Mouse (Mus musculus): Measurements from ENCODE around the gene Chrna1. TPM values are rescaled to one million over a fixed set of nuclear protein-coding genes. Genes with fewer than 3 reads are reported as not detected.
A peak's percentile ranks its signal among the peaks of the same experiment; 100 is the strongest.

Gene Chrna1
- polyA plus RNA-seq, 1 experiment from 2014 or later, result 0.32 TPM

DNA sequence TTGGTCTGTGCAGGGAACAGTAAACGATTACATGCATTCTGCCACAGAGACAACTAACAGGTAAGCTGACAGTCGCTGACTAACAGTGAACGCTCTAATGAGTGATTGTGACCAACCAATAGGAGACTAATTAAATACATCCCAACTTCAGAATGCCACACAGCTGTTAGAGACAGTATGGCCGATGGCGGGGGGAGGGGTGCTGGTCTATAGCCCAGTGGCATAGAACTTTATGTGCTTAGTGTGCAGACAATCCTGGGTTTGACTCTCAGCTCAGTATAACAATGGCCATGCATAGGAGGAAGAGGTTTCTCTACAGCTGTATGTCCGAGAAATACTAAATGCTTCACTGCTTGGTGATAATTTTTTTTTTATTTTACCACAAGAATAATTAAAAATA is 57.8 kb downstream of the Chrna1 start:
- H3K4me3 ChIP-seq (replicated peaks; ENCODE audit: low read length), result no peak overlapping the region
- H3K27ac ChIP-seq, result 0 out of 2 replicates have a peak overlapping the region, but pooled peaks have one; percentile 20
- DNase-seq (ENCODE audit: low spot score), result no peak
- H3K9me3 ChIP-seq (ENCODE audit: control insufficient read depth, low read length), result no peaks in the 10 kb centered on the region
- ATAC-seq (ENCODE audit: low FRiP score), result no peak
- no peaks in the 10 kb centered on the region for H3K27me3 ChIP-seq (ENCODE audit: control insufficient read depth, insufficient read depth, low read length)
- 70% methylated on average over 6 of the region's 6 CpGs for WGBS
- no peak overlapping the region for H3K4me2 ChIP-seq (replicated peaks)
- H3K36me3 ChIP-seq (replicated peaks; ENCODE audit: control insufficient read depth, insufficient read depth), result no peaks in the 10 kb centered on the region
- H3K9ac ChIP-seq, result no peak overlapping the region
- peaks cover 4% of the 10 kb centered on the region; the same call in 1 of the 2 replicates for H3K4me1 ChIP-seq (replicated peaks; ENCODE audit: control insufficient read depth, insufficient read depth, low read length)

DNA sequence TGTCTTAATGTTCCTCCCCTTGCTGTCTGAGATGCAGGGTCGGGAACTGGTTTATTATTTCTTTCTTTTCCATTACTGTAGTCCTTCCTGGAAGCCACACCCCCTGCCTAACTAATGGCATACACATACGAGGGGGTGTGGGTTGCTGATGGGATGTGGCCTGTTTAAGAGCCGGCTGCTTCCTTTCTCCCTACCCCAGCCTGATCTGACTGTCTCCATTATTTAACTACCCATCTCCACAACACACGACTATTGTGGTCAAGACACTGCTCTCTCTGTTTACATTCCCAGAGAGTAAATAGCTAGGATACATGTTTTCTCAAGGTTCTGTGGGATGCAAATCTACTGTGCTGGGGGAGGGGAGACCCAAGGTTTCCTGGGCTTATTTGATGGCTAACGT is 58.4 kb downstream of the Chrna1 start:
- ATAC-seq (ENCODE audit: low FRiP score), result no peak
- H3K4me1 ChIP-seq (replicated peaks; ENCODE audit: control insufficient read depth, insufficient read depth, low read length), result peaks cover 4% of the 10 kb centered on the region; the same call in 1 of the 2 replicates
- no peaks in the 10 kb centered on the region for H3K36me3 ChIP-seq (replicated peaks; ENCODE audit: control insufficient read depth, insufficient read depth)
- H3K27ac ChIP-seq, result no peak overlapping the region
- no peaks in the 10 kb centered on the region for H3K27me3 ChIP-seq (ENCODE audit: control insufficient read depth, insufficient read depth, low read length)
- DNase-seq (ENCODE audit: low spot score), result no peak
- H3K9me3 ChIP-seq (ENCODE audit: control insufficient read depth, low read length), result no peaks in the 10 kb centered on the region
- H3K4me3 ChIP-seq (replicated peaks; ENCODE audit: low read length), result no peak overlapping the region
- no peak overlapping the region for H3K9ac ChIP-seq
- H3K4me2 ChIP-seq (replicated peaks), result no peak overlapping the region
- 32% methylated on average over 5 of the region's 5 CpGs for WGBS

DNA sequence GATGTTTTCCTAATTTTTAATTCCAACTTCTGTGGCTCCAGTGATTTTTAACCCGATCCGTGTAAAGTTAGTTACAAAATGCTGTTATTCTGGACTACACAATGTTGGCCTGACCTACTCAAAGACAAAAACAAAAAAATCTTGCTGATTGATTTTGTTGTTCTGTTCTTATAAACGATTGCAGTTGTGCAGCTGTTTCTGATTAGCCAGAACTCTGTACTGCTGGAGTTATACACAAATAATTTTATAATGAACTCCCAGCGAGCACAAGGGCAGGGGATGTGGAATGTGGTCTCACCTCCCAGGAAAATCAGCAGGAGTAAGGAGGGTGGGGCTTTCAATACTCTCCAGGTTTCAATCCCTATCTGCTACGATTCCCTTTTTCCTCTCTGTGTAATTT is 61.2 kb downstream of the Chrna1 start:
- DNase-seq (ENCODE audit: low spot score), result no peak
- ATAC-seq (ENCODE audit: low FRiP score), result no peak
- H3K27ac ChIP-seq, result no peak overlapping the region
- no peak overlapping the region for H3K9ac ChIP-seq
- H3K4me3 ChIP-seq (replicated peaks; ENCODE audit: low read length), result no peak overlapping the region
- no peaks in the 10 kb centered on the region for H3K36me3 ChIP-seq (replicated peaks; ENCODE audit: control insufficient read depth, insufficient read depth)
- H3K27me3 ChIP-seq (ENCODE audit: control insufficient read depth, insufficient read depth, low read length), result no peaks in the 10 kb centered on the region
- no peaks in the 10 kb centered on the region for H3K9me3 ChIP-seq (ENCODE audit: control insufficient read depth, low read length)
- peaks cover 4% of the 10 kb centered on the region; the same call in 1 of the 2 replicates for H3K4me1 ChIP-seq (replicated peaks; ENCODE audit: control insufficient read depth, insufficient read depth, low read length)
- no peak overlapping the region for H3K4me2 ChIP-seq (replicated peaks)
- WGBS, result 92% methylated on average over 5 of the region's 5 CpGs

DNA sequence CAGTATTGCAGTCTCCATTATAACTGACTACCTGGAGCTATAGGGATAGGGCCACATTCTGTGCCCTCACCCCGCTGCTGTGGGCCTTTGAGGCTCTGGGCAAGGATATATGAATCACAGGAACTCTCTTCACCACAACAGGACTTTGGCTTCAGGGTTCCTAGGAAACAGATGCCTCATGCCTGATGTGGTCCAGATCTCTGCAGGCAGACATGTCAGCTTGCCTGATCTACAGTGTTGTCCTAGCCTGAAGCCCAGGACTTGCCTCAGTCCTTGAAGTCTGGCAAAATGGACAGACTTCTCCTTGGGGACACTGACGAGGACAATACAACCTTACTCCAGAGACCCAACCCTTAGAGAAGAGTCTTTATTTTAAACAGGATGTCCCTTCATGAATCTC is 61.8 kb downstream of the Chrna1 start:
- peaks cover 4% of the 10 kb centered on the region; the same call in 1 of the 2 replicates for H3K4me1 ChIP-seq (replicated peaks; ENCODE audit: control insufficient read depth, insufficient read depth, low read length)
- no peak overlapping the region for H3K9ac ChIP-seq
- no peaks in the 10 kb centered on the region for H3K36me3 ChIP-seq (replicated peaks; ENCODE audit: control insufficient read depth, insufficient read depth)
- no peak for ATAC-seq (ENCODE audit: low FRiP score)
- no peak overlapping the region for H3K27ac ChIP-seq
- no peaks in the 10 kb centered on the region for H3K9me3 ChIP-seq (ENCODE audit: control insufficient read depth, low read length)
- H3K4me3 ChIP-seq (replicated peaks; ENCODE audit: low read length), result no peak overlapping the region
- DNase-seq (ENCODE audit: low spot score), result no peak
- WGBS, result 89% methylated on average over 2 of the region's 2 CpGs
- no peaks in the 10 kb centered on the region for H3K27me3 ChIP-seq (ENCODE audit: control insufficient read depth, insufficient read depth, low read length)
- H3K4me2 ChIP-seq (replicated peaks), result no peak overlapping the region

DNA sequence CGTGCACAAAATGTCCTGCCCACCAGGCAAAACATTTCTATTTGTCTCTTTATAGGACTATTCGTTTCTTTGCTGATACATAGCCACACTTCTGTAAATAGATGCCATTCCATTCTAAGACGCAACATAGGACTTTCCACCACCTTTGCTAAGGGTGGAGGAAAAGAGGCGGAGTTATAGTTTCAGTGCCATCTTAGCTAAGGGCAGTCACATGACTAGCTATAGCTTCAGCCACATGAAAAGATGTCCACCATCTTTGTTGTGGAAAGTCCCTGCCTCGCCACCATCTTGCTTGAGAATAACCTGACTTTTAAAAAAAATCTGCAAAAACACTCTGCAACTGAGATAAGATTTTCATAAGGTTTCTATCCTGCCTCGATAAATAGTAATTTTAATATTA is 66.0 kb downstream of the Chrna1 start:
- no peaks in the 10 kb centered on the region for H3K4me1 ChIP-seq (replicated peaks; ENCODE audit: control insufficient read depth, insufficient read depth, low read length)
- no peaks in the 10 kb centered on the region for H3K9me3 ChIP-seq (ENCODE audit: control insufficient read depth, low read length)
- H3K4me2 ChIP-seq (replicated peaks), result no peak overlapping the region
- no peak for DNase-seq (ENCODE audit: low spot score)
- no peaks in the 10 kb centered on the region for H3K27me3 ChIP-seq (ENCODE audit: control insufficient read depth, insufficient read depth, low read length)
- no peak for ATAC-seq (ENCODE audit: low FRiP score)
- WGBS, result 96% methylated on average over 6 of the region's 6 CpGs
- no peaks in the 10 kb centered on the region for H3K36me3 ChIP-seq (replicated peaks; ENCODE audit: control insufficient read depth, insufficient read depth)
- no peak overlapping the region for H3K9ac ChIP-seq
- no peak overlapping the region for H3K4me3 ChIP-seq (replicated peaks; ENCODE audit: low read length)
- no peak overlapping the region for H3K27ac ChIP-seq

Other genes starting within 250 kb of the Chrna1 start
- 15.2 and 17.9 TPM in 2 replicates for gene Gpr155, start 193.8 kb downstream of the Chrna1 start, polyA plus RNA-seq (2014; fragmentation: Nextera tagmentation; extraction: Ambion mirVana)
- 3.8 and 3.9 TPM in 2 replicates for gene Wipf1, start 50.6 kb downstream of the Chrna1 start, polyA plus RNA-seq (2014; fragmentation: Nextera tagmentation; extraction: Ambion mirVana)
- 113 and 118 TPM in 2 replicates for gene Chn1, start 195.0 kb upstream of the Chrna1 start, polyA plus RNA-seq (2014; fragmentation: Nextera tagmentation; extraction: Ambion mirVana)

Measured in hindbrain, embryonic 14.5 days (tissue).